Mouse (Mus musculus): ENCODE measurements around the gene Pygb.

Gene Pygb

GRCm38 (mm10) chr2:150786251-150787180 lies at the start of gene Pygb:
Gene Pygb (plus strand): TSS chr2:150786735.
- in situ Hi-C loops (cut with MboI, MseI), result loop anchor here (5.0 to 25.0 kb wide), 3 partner anchors 34 to 1976 kb away; partner anchors contain the start of genes Cox4i2 and Gm10130

GRCm38 (mm10) chr2:150737881-150738280 lies 48.7 kb upstream of the Pygb start:
- in situ Hi-C loops (cut with MboI, MseI), result no loop called here

- in situ Hi-C loops (cut with MboI, MseI), result no loop called here
These were observed 46.2 kb upstream of the Pygb start for GRCm38 (mm10) chr2:150740145-150740841.

- in situ Hi-C loops (cut with MboI, MseI), result no loop called here
These were observed 45.1 kb upstream of the Pygb start for GRCm38 (mm10) chr2:150741405-150741804.

- in situ Hi-C loops (cut with MboI, MseI), result loop anchor here (5.0 kb wide), 1 partner anchor 68 kb away; no protein-coding TSS in a partner anchor
These were observed 41.5 kb upstream of the Pygb start for GRCm38 (mm10) chr2:150745016-150745415.

GRCm38 (mm10) chr2:150748854-150749253 lies 37.7 kb upstream of the Pygb start, which contains the start of gene Entpd6:
Gene Entpd6 (plus strand): TSS chr2:150749042.
- in situ Hi-C loops (cut with MboI, MseI), result loop anchor here (5.0 kb wide), 1 partner anchor 72 kb away; no protein-coding TSS in a partner anchor

GRCm38 (mm10) chr2:150749283-150749682 lies 37.3 kb upstream of the Pygb start:
- in situ Hi-C loops (cut with MboI, MseI), result loop anchor here (5.0 kb wide), 1 partner anchor 72 kb away; no protein-coding TSS in a partner anchor

- in situ Hi-C loops (cut with MboI, MseI), result loop anchor here (5.0 kb wide), 1 partner anchor 37 kb away; the partner anchor contains the start of gene Pygb
These were observed 36.2 kb upstream of the Pygb start for GRCm38 (mm10) chr2:150750129-150750979.

- in situ Hi-C loops (cut with MboI, MseI), result no loop called here
These were observed 31.5 kb upstream of the Pygb start for GRCm38 (mm10) chr2:150755016-150755415.

GRCm38 (mm10) chr2:150761476-150761875 lies 25.1 kb upstream of the Pygb start:
- in situ Hi-C loops (cut with MboI, MseI), result no loop called here

- in situ Hi-C loops (cut with MboI, MseI), result no loop called here
These were observed 20.9 kb upstream of the Pygb start for GRCm38 (mm10) chr2:150765619-150766018.

GRCm38 (mm10) chr2:150766083-150766862 lies 20.3 kb upstream of the Pygb start:
- in situ Hi-C loops (cut with MboI, MseI), result no loop called here

GRCm38 (mm10) chr2:150768678-150769077 lies 17.9 kb upstream of the Pygb start:
- in situ Hi-C loops (cut with MboI, MseI), result no loop called here

GRCm38 (mm10) chr2:150770747-150771146 lies 15.8 kb upstream of the Pygb start:
- in situ Hi-C loops (cut with MboI, MseI), result no loop called here

- in situ Hi-C loops (cut with MboI, MseI), result no loop called here
These were observed 15.4 kb upstream of the Pygb start for GRCm38 (mm10) chr2:150771169-150771568.

GRCm38 (mm10) chr2:150771996-150772395 lies 14.5 kb upstream of the Pygb start:
- in situ Hi-C loops (cut with MboI, MseI), result no loop called here

GRCm38 (mm10) chr2:150772466-150773119 lies 13.9 kb upstream of the Pygb start:
- in situ Hi-C loops (cut with MboI, MseI), result no loop called here

- in situ Hi-C loops (cut with MboI, MseI), result loop anchor here (25.0 kb wide), 2 partner anchors 470 to 1980 kb away; partner anchors contain the start of genes Cox4i2 and Gm10130
These were observed 3.7 kb upstream of the Pygb start for GRCm38 (mm10) chr2:150782801-150783200.

GRCm38 (mm10) chr2:150787234-150787771 lies 768 bp downstream of the Pygb start:
- in situ Hi-C loops (cut with MboI, MseI), result loop anchor here (5.0 to 25.0 kb wide), 3 partner anchors 35 to 1975 kb away; partner anchors contain the start of genes Cox4i2 and Gm10130
